Mouse (Mus musculus) hindbrain, embryonic 16.5 days (tissue): ENCODE measurements around the gene Hdac11. TPM values are rescaled to one million over a fixed set of nuclear protein-coding genes. Genes with fewer than 3 reads are reported as not detected.
"Not testable (repeated sequence)": the region's sequence is repeated elsewhere in the genome, so short reads cannot be mapped to it uniquely, and the experiment has no call there.

Experiments
- ATAC-seq: fragments of 200-750 bp; cut with Nextera tagmentation; 2 replicates; pipeline ENCODE4 v1.8.0; 2017; ENCODE audit warnings: moderate TSS enrichment, moderate library complexity
- H3K27ac ChIP-seq: fragments of 300-500 bp; sonication (generic); 2 replicates; pipeline ENCODE4 v1.5.1; 2014; ENCODE audit warnings: low read depth, mild to moderate bottlenecking, control low read depth, low read length, moderate library complexity
- H3K27me3 ChIP-seq: fragments of 300-500 bp; sonication (generic); replicated peaks from 2 replicates; pipeline ENCODE4 v1.6.1; 2014; ENCODE audit warnings: low read length; ENCODE audit not compliant: control insufficient read depth, insufficient read depth
- H3K36me3 ChIP-seq: fragments of 300-500 bp; sonication (generic); 2 replicates; pipeline ENCODE4 v1.6.1; 2014; ENCODE audit warnings: mild to moderate bottlenecking, low read length, moderate library complexity, mixed read lengths; ENCODE audit not compliant: control insufficient read depth, insufficient read depth
- H3K4me1 ChIP-seq: fragments of 300-500 bp; sonication (generic); 2 replicates; pipeline ENCODE4 v1.6.1; 2014; ENCODE audit warnings: low read depth, low read length; ENCODE audit not compliant: control insufficient read depth, insufficient read depth
- H3K4me2 ChIP-seq: fragments of 300-500 bp; sonication (generic); 2 replicates; pipeline ENCODE4 v1.6.1; 2014; ENCODE audit warnings: mild to moderate bottlenecking, low read length, control low read depth, moderate library complexity
- H3K4me3 ChIP-seq: fragments of 300-500 bp; sonication (generic); 2 replicates; pipeline ENCODE4 v1.5.1; 2014; ENCODE audit warnings: mild to moderate bottlenecking, low read length, control low read depth, moderate library complexity
- H3K9ac ChIP-seq: fragments of 300-500 bp; sonication (generic); 2 replicates; pipeline ENCODE4 v1.6.1; 2014; ENCODE audit warnings: low read depth, mild to moderate bottlenecking, control low read depth, low read length, moderate library complexity
- H3K9me3 ChIP-seq: fragments of 300-500 bp; sonication (generic); 2 replicates; pipeline ENCODE4 v1.6.1; 2014; ENCODE audit warnings: mild to moderate bottlenecking, low read length, moderate library complexity; ENCODE audit not compliant: control insufficient read depth
- WGBS: fragments of 180-500 bp; shearing (Covaris S2); extraction: QIAGEN DNeasy Blood & Tissue Kit; methylation state at CpG from one replicate; pipeline ENCODE4 v1.1.7; 2014; 5-methylcytosine and 5-hydroxymethylcytosine counted together
- polyA plus RNA-seq: library from polyadenylated mRNA; unstranded; fragments of >200 nt; fragmentation: Nextera tagmentation; extraction: Ambion mirVana; gene quantifications from 2 replicates; pipeline ENCODE4 v1.2.1, GENCODE M21; 2015

Hdac11 gene
- polyA plus RNA-seq, 1 experiment from 2014 or later = 53.5 TPM

DNA sequence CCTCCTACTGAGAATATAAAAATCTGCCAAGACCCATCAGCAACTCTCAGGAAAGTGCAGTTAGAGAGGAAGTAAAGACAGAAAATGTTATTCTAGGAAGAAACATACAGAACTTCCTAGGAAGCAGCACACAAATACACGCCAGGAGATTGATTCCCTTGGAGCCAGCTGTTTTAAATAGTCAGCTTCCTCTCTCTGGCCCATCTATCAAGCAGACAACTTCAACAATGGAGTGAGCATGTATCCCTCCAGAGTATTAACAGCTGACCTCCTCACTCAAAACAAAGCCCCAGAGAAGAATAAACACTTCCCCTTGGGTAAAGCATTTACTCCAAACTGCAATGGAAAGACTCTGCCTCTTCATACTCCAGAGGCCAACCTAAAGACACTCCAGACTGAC lies 41.3 kb upstream of the Hdac11 start:
- ATAC-seq = no peak
- H3K9me3 ChIP-seq = no peaks in the 10 kb centered on the region
- no peak overlapping the region for H3K9ac ChIP-seq
- H3K4me3 ChIP-seq = 0 out of 2 replicates have a peak overlapping the region, but pooled peaks have one; percentile 4
- no peak overlapping the region for H3K27ac ChIP-seq
- no peaks in the 10 kb centered on the region for H3K36me3 ChIP-seq
- H3K27me3 ChIP-seq = no peaks in the 10 kb centered on the region
- 16% methylated on average over 1 of the region's 1 CpGs for WGBS
- peak overlapping the region; percentile 72 for H3K4me2 ChIP-seq
- peaks cover 25% of the 10 kb centered on the region for H3K4me1 ChIP-seq

GRCm38 (mm10) chr6:91115863-91116243 lies 40.6 kb upstream of the Hdac11 start:
- peaks cover 25% of the 10 kb centered on the region for H3K4me1 ChIP-seq
- no peaks in the 10 kb centered on the region for H3K9me3 ChIP-seq
- peak overlapping the region; percentile 81 for H3K9ac ChIP-seq
- peak overlapping the region; percentile 72 for H3K4me2 ChIP-seq
- ATAC-seq = peak; percentile 1; the same call in 1 of the 2 replicates
- peak overlapping the region; percentile 59 for H3K4me3 ChIP-seq
- no peaks in the 10 kb centered on the region for H3K36me3 ChIP-seq
- 21% methylated on average over 4 of the region's 4 CpGs for WGBS
- peak overlapping the region; percentile 87; the same call in 1 of the 2 replicates for H3K27ac ChIP-seq
- H3K27me3 ChIP-seq = no peaks in the 10 kb centered on the region

GRCm38 (mm10) chr6:91116244-91117145 lies 40.0 kb upstream of the Hdac11 start, which contains the start of gene Nup210:
TSS of gene Nup210 (minus strand) at chr6:91116829.
- H3K9me3 ChIP-seq = no peaks in the 10 kb centered on the region
- peak within 1 kb of the TSS; percentile 59 for H3K4me3 ChIP-seq
- H3K4me1 ChIP-seq = peaks cover 25% of the 10 kb centered on the region
- H3K4me2 ChIP-seq = peak within 1 kb of the TSS; percentile 72
- under 1% methylated on average over 79 of the region's 93 CpGs for WGBS
- no peaks in the 10 kb centered on the region for H3K27me3 ChIP-seq
- ATAC-seq = peak; percentile 96
- peak within 1 kb of the TSS; percentile 87 for H3K27ac ChIP-seq
- H3K9ac ChIP-seq = peak within 1 kb of the TSS; percentile 81
- no peaks in the 10 kb centered on the region for H3K36me3 ChIP-seq

GRCm38 (mm10) chr6:91117149-91117548 lies 39.3 kb upstream of the Hdac11 start:
- H3K4me2 ChIP-seq = peak overlapping the region; percentile 72
- WGBS = 2% methylated on average over 9 of the region's 9 CpGs
- peak overlapping the region; percentile 87 for H3K27ac ChIP-seq
- peak; percentile 58 for ATAC-seq
- no peaks in the 10 kb centered on the region for H3K36me3 ChIP-seq
- no peaks in the 10 kb centered on the region for H3K27me3 ChIP-seq
- peaks cover 25% of the 10 kb centered on the region for H3K4me1 ChIP-seq
- peak overlapping the region; percentile 59 for H3K4me3 ChIP-seq
- H3K9me3 ChIP-seq = no peaks in the 10 kb centered on the region
- H3K9ac ChIP-seq = peak overlapping the region; percentile 81

DNA sequence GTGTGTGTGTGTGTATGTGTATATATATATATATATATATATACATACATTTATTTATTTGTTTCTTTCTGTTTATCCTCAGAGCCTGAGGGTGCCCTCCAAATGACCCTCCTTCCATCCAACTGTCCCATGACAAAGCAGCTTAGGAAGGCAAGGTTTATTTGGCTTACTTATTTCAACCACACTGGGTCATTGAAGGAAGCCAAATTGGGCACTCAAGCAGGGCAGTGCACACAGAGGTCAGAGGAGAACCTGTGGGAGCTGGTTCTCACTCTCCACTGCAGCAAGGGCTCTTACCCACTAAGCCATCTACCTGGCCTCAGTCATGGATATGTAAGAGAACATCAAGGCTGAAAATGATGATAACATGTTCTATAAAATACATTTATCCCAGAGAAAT lies 37.9 kb upstream of the Hdac11 start:
- no peak overlapping the region for H3K4me2 ChIP-seq
- no peaks in the 10 kb centered on the region for H3K27me3 ChIP-seq
- H3K9me3 ChIP-seq = no peaks in the 10 kb centered on the region
- no peak overlapping the region for H3K9ac ChIP-seq
- no peaks in the 10 kb centered on the region for H3K36me3 ChIP-seq
- no peak overlapping the region for H3K4me3 ChIP-seq
- peaks cover 25% of the 10 kb centered on the region for H3K4me1 ChIP-seq
- H3K27ac ChIP-seq = no peak overlapping the region
- no peak for ATAC-seq

DNA sequence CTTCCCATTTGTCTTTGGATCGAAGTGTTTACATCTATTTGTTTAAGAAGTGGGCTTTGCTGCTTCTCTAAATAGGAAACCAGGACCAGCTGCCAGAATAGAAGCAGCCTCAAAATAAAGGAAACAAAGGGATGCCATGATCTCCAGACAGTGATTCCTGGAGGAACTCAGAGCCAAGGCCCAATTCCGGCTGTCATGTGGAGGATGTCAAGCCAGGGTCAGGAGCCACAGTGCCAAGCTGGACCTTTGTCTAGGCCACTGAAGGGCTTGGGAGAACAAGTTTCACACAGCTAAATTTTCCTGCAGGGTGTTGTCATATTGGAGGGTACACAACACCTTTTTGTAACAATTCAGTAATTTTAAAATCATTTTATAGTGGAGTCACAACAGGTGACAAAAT lies 36.3 kb upstream of the Hdac11 start:
- 73% methylated on average over 2 of the region's 2 CpGs for WGBS
- no peak overlapping the region for H3K9ac ChIP-seq
- no peak for ATAC-seq

DNA sequence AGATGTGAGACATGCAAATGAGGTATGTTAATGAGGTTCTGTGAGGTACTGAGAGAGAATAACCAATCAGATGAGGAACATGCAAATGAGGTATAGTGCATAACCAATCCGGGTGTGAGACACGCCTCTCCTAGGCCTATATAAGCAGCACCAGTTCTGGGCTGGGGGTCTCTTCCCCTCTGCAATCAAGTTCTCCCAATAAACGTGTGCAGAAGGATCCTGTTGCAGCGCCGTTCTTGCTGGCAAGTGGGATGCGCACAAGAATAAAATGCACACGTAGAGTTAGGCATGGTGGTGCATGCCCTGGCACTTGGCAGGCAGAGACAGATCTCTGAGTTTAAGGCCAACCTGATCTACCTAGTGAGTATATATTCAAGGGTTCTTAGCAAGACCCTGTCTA lies 35.4 kb upstream of the Hdac11 start:
- H3K4me3 ChIP-seq, H3K4me2 ChIP-seq, H3K27ac ChIP-seq, ATAC-seq, H3K9ac ChIP-seq, H3K9me3 ChIP-seq, H3K27me3 ChIP-seq, H3K36me3 ChIP-seq, H3K4me1 ChIP-seq: not testable (repeated sequence)
- 97% methylated on average over 7 of the region's 7 CpGs for WGBS

More for the DNA sequence above, 36.3 kb upstream of the Hdac11 start:
- Histone ChIP-seq H3K4me1 (peaks cover 15% of the 10 kb centered on the region), H3K36me3 (no peaks in the 10 kb centered on the region), H3K4me2 (no peak overlapping the region), H3K27ac (no peak overlapping the region), H3K4me3 (no peak overlapping the region), H3K27me3 (no peaks in the 10 kb centered on the region), H3K9me3 (no peaks in the 10 kb centered on the region)

DNA sequence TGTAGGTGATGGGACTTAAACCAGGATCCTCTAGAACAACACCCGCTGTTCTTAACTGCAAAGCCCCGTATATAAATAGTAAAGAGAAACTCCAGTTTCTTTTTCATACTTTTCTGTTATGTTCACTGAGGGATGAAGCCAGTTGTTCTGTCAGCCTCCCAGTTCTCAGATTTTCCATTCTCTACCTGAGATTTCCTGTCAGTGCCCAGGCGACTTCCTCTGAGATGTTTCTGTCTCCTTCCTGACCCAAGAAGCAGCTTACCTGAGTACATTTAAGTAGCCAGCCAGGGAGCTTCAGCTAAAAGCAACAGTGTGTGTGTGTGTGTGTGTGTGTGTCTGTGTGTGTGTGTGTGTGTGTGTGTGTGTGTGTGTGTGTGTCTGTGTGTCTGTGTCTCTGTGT lies 33.0 kb upstream of the Hdac11 start:
- Histone ChIP-seq H3K27me3 (no peaks in the 10 kb centered on the region), H3K4me3 (no peak overlapping the region), H3K9me3 (no peaks in the 10 kb centered on the region), H3K27ac (no peak overlapping the region), H3K4me1 (no peaks in the 10 kb centered on the region), H3K36me3 (no peaks in the 10 kb centered on the region), H3K4me2 (no peak overlapping the region), H3K9ac (no peak overlapping the region)
- no peak for ATAC-seq
- 84% methylated on average over 3 of the region's 3 CpGs for WGBS

- H3K4me1 ChIP-seq = no peaks in the 10 kb centered on the region
- ATAC-seq = no peak
- H3K36me3 ChIP-seq = no peaks in the 10 kb centered on the region
- H3K27ac ChIP-seq = no peak overlapping the region
- no peaks in the 10 kb centered on the region for H3K9me3 ChIP-seq
- no peak overlapping the region for H3K4me2 ChIP-seq
- no peak overlapping the region for H3K9ac ChIP-seq
- no peak overlapping the region for H3K4me3 ChIP-seq
- 42% methylated on average over 7 of the region's 7 CpGs for WGBS
- H3K27me3 ChIP-seq = no peaks in the 10 kb centered on the region
Measured at GRCm38 (mm10) chr6:91124286-91125227, 31.9 kb upstream of the Hdac11 start.
